Mouse (Mus musculus) liver, embryonic 14.5 days (tissue): ENCODE results near the gene Ankrd23.

ENCODE experiments used
- CTCF ChIP-seq: IDR thresholded peaks from 2 replicates; pipeline ENCODE4 v1.5.1; 2016; ENCODE audit warnings: antibody characterized with exemption, low read depth, control low read depth
- EP300 ChIP-seq: IDR thresholded peaks from 2 replicates; pipeline ENCODE4 v1.6.1; 2016; ENCODE audit warnings: antibody characterized with exemption, low read depth

DNA sequence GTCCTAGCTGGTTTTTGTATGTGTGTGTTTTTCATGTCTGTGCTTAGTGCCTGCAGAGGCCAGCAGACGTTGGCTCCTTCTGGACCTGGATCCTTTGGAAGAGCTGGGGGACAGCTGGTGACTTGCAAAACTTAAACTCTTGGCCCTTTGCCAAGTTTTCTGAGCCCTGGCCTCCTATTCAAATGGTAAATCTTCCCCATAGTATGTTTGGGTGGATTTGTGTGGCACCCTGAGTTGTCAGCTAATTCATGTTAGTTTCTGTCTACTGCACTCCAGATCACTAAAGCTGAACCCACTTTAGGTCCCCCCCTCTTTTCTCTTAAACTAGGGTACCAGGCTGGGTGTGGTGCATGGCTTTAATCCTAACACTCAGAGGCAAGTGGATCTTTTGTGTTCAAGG lies 8.3 kb downstream of the Ankrd23 start:
- TF ChIP-seq CTCF = no peak
- TF ChIP-seq EP300 = no peak
